Mouse (Mus musculus) ES-E14 (cell line): ENCODE measurements around the gene 9230104L09Rik. TPM values are rescaled to one million over a fixed set of nuclear protein-coding genes. Genes with fewer than 3 reads are reported as not detected.

Source experiments
- DNase-seq: peaks from one replicate; pipeline ENCODE4 v3.0.0-alpha.2; 2013; ENCODE audit warnings: low read depth, low spot score
- H3K27ac ChIP-seq: 2 replicates; pipeline ENCODE4 v1.5.1; 2012; ENCODE audit warnings: low read depth, mild to moderate bottlenecking, low read length, moderate library complexity, mixed read lengths; ENCODE audit not compliant: poor library complexity, insufficient read depth, severe bottlenecking
- H3K36me3 ChIP-seq: 2 replicates; pipeline ENCODE4 v1.6.1; 2012; ENCODE audit warnings: mild to moderate bottlenecking, low read length, moderate library complexity, mixed read lengths; ENCODE audit not compliant: control insufficient read depth, poor library complexity, insufficient read depth, severe bottlenecking
- H3K4me1 ChIP-seq, 2 experiments: fragments of 150-350 bp in 1 of 2; sonication (generic) in 1 of 2; 2 replicates each; pipeline ENCODE4 v1.6.1; 2012; ENCODE audit warnings: low read length in 2 of 2, mild to moderate bottlenecking in 1 of 2, mixed read lengths in 1 of 2; ENCODE audit not compliant: control insufficient read depth in 2 of 2, insufficient read depth in 2 of 2, poor library complexity in 1 of 2
- H3K4me3 ChIP-seq, 2 experiments: fragments of 150-350 bp in 1 of 2; sonication (generic) in 1 of 2; 2 replicates each; pipeline ENCODE4 v1.5.1; 2012; ENCODE audit warnings: low read length in 2 of 2, low read depth in 1 of 2, mild to moderate bottlenecking in 1 of 2, mixed read lengths in 1 of 2; ENCODE audit not compliant: insufficient read depth in 1 of 2, poor library complexity in 1 of 2, severe bottlenecking in 1 of 2
- H3K9ac ChIP-seq: 2 replicates; pipeline ENCODE4 v1.6.1; 2012; ENCODE audit warnings: low read depth, mild to moderate bottlenecking, low read length, mixed read lengths; ENCODE audit not compliant: poor library complexity, insufficient read depth, severe bottlenecking
- H3K9me3 ChIP-seq: fragments of 150-350 bp; sonication (generic); 2 replicates; pipeline ENCODE4 v1.6.1; 2012; ENCODE audit warnings: low read depth, mild to moderate bottlenecking, low read length; ENCODE audit not compliant: control insufficient read depth, insufficient read depth
- CHD2 ChIP-seq: IDR thresholded peaks from 2 replicates; pipeline ENCODE4 v1.6.1; 2014; ENCODE audit warnings: mild to moderate bottlenecking, low read depth, low read length, inconsistent platforms
- HCFC1 ChIP-seq: IDR thresholded peaks from 2 replicates; pipeline ENCODE4 v1.6.1; 2012; ENCODE audit warnings: low read length, inconsistent platforms, borderline replicate concordance; ENCODE audit not compliant: insufficient read depth
- MAFK ChIP-seq: IDR thresholded peaks from 2 replicates; pipeline ENCODE4 v1.6.1; 2014; ENCODE audit warnings: mild to moderate bottlenecking, low read depth, low read length, inconsistent platforms; ENCODE audit not compliant: insufficient read depth
- ZC3H11A ChIP-seq: IDR thresholded peaks from 2 replicates; pipeline ENCODE4 v1.6.1; 2012; ENCODE audit warnings: low read depth, mild to moderate bottlenecking, inconsistent platforms, low read length, borderline replicate concordance
- ZNF384 ChIP-seq: IDR thresholded peaks from 2 replicates; pipeline ENCODE4 v1.6.1; 2012; ENCODE audit warnings: low read depth, low read length, inconsistent platforms
- in situ Hi-C, 2 experiments: fragments of 600-800 bp; cut with MboI; formaldehyde crosslinking; loops; one replicate each; pipeline ENCODE4 v1.15.1; 2025; ENCODE audit warnings: low sequenced_read_pairs in 2 of 2, inconsistent platforms in 1 of 2; ENCODE audit not compliant: unreplicated experiment in 2 of 2
- total RNA-seq: library from RNA; depleted of rRNA; stranded (reverse); fragments of 300-350 nt; gene quantifications from 2 replicates; pipeline ENCODE4 v1.2.3, GENCODE M21; 2012

The 9230104L09Rik gene
- total RNA-seq, 1 experiment: not detected

GRCm38 (mm10) chr2:148868959-148869358 lies 4.1 kb upstream of the 9230104L09Rik start:
- H3K9me3 ChIP-seq: no peaks in the 10 kb centered on the region
- H3K27ac ChIP-seq: no peak overlapping the region
- no peak for DNase-seq
- TF ChIP-seq CHD2 (no peak), ZC3H11A (no peak), ZNF384 (no peak)
- peaks cover 2% of the 10 kb centered on the region in 2 experiments; a peak in 2 of 4 replicates for H3K4me1 ChIP-seq
- H3K9ac ChIP-seq: no peak overlapping the region
- H3K36me3 ChIP-seq: peaks cover 10% of the 10 kb centered on the region
- in situ Hi-C loops: no loop called here
- no peak overlapping the region for H3K4me3 ChIP-seq

GRCm38 (mm10) chr2:148861693-148862092 lies 3.1 kb downstream of the 9230104L09Rik start:
- Histone ChIP-seq H3K4me1 (no peaks in the 10 kb centered on the region), H3K4me3 (no peak overlapping the region), H3K9me3 (no peaks in the 10 kb centered on the region), H3K27ac (no peak overlapping the region), H3K36me3 (no peaks in the 10 kb centered on the region), H3K9ac (no peak overlapping the region)
- no peak for DNase-seq
- TF ChIP-seq HCFC1 (no peak), MAFK (no peak), CHD2 (no peak), ZNF384 (no peak), ZC3H11A (no peak)
- in situ Hi-C loops: no loop called here

- in situ Hi-C loops: no loop called here
- no peak overlapping the region for H3K4me3 ChIP-seq
- no peaks in the 10 kb centered on the region for H3K4me1 ChIP-seq
- H3K9ac ChIP-seq: no peak overlapping the region
- no peaks in the 10 kb centered on the region for H3K36me3 ChIP-seq
- DNase-seq: no peak
- TF ChIP-seq ZC3H11A (no peak), HCFC1 (no peak), MAFK (no peak), CHD2 (no peak), ZNF384 (no peak)
- H3K27ac ChIP-seq: no peak overlapping the region
- no peaks in the 10 kb centered on the region for H3K9me3 ChIP-seq
Observed at GRCm38 (mm10) chr2:148860993-148861392, 3.8 kb downstream of the 9230104L09Rik start.

GRCm38 (mm10) chr2:148857506-148857905 lies 7.3 kb downstream of the 9230104L09Rik start:
- no peak for TF ChIP-seq MAFK

GRCm38 (mm10) chr2:148856630-148857400 lies 8.0 kb downstream of the 9230104L09Rik start:
- Histone ChIP-seq H3K9ac (no peak overlapping the region), H3K9me3 (no peaks in the 10 kb centered on the region), H3K4me3 (no peak overlapping the region), H3K36me3 (no peaks in the 10 kb centered on the region), H3K4me1 (no peaks in the 10 kb centered on the region), H3K27ac (no peak overlapping the region)
- no peak for DNase-seq
- in situ Hi-C loops: no loop called here
- TF ChIP-seq HCFC1 (no peak), CHD2 (no peak), ZC3H11A (no peak), MAFK (no peak), ZNF384 (no peak)

More at GRCm38 (mm10) chr2:148857506-148857905, 7.3 kb downstream of the 9230104L09Rik start:
- Histone ChIP-seq H3K9ac (no peak overlapping the region), H3K4me1 (no peaks in the 10 kb centered on the region), H3K36me3 (no peaks in the 10 kb centered on the region), H3K9me3 (no peaks in the 10 kb centered on the region), H3K4me3 (no peak overlapping the region), H3K27ac (no peak overlapping the region)
- in situ Hi-C loops: no loop called here
- no peak for DNase-seq
